Mouse (Mus musculus) cerebellum, postnatal 4 days (tissue): Measurements from ENCODE around the gene Gse1.

Experiments used
- DNase-seq, 2 experiments: peaks; one replicate each; pipeline ENCODE4 v3.0.0; 2022; ENCODE audit warnings: low spot score in 2 of 2, mixed read lengths in 1 of 2

Gse1 gene

GRCm38 (mm10) chr8:120298601-120299532, 70.6 kb downstream of the Gse1 start:
- DNase-seq, result no peak

GRCm38 (mm10) chr8:120300601-120301141, 72.4 kb downstream of the Gse1 start:
- peak; percentile 82 to 92 for DNase-seq

GRCm38 (mm10) chr8:120302941-120303675, 74.9 kb downstream of the Gse1 start:
- DNase-seq, result no peak

- no peak for DNase-seq
Observed at GRCm38 (mm10) chr8:120304097-120304496, 75.8 kb downstream of the Gse1 start.

GRCm38 (mm10) chr8:120305800-120306385, 77.6 kb downstream of the Gse1 start:
- peak in 1 of 2 experiments; percentile 36 for DNase-seq

GRCm38 (mm10) chr8:120307103-120307502, 78.8 kb downstream of the Gse1 start:
- peak in 1 of 2 experiments; percentile 57 for DNase-seq

GRCm38 (mm10) chr8:120307528-120307927, 79.3 kb downstream of the Gse1 start:
- no peak for DNase-seq

- DNase-seq, result no peak
Observed at GRCm38 (mm10) chr8:120308131-120308530, 79.9 kb downstream of the Gse1 start.

GRCm38 (mm10) chr8:120308553-120308952, 80.3 kb downstream of the Gse1 start:
- no peak for DNase-seq

GRCm38 (mm10) chr8:120309326-120309725, 81.1 kb downstream of the Gse1 start:
- DNase-seq, result peak in 1 of 2 experiments; percentile 80

- no peak for DNase-seq
Observed at GRCm38 (mm10) chr8:120310063-120310462, 81.8 kb downstream of the Gse1 start.

- no peak for DNase-seq
Observed at GRCm38 (mm10) chr8:120312452-120312851, 84.2 kb downstream of the Gse1 start.

- no peak for DNase-seq
Observed at GRCm38 (mm10) chr8:120313674-120314073, 85.4 kb downstream of the Gse1 start.

- no peak for DNase-seq
Observed at GRCm38 (mm10) chr8:120314932-120315331, 86.7 kb downstream of the Gse1 start.

- DNase-seq, result no peak
Observed at GRCm38 (mm10) chr8:120315644-120316043, 87.4 kb downstream of the Gse1 start.

GRCm38 (mm10) chr8:120316707-120317106, 88.5 kb downstream of the Gse1 start:
- DNase-seq, result no peak

- peak in 1 of 2 experiments; percentile 68 for DNase-seq
Observed at GRCm38 (mm10) chr8:120317118-120317824, 89.0 kb downstream of the Gse1 start.

- DNase-seq, result no peak
Observed at GRCm38 (mm10) chr8:120318476-120318991, 90.3 kb downstream of the Gse1 start.

- peak in 1 of 2 experiments; percentile 86 for DNase-seq
Observed at GRCm38 (mm10) chr8:120319449-120319848, 91.2 kb downstream of the Gse1 start.

- no peak for DNase-seq
Observed at GRCm38 (mm10) chr8:120320146-120320545, 91.9 kb downstream of the Gse1 start.

GRCm38 (mm10) chr8:120321724-120322123, 93.5 kb downstream of the Gse1 start:
- no peak for DNase-seq
